In genomic region chr6:24607531-24607930, GRCm38 (mm10) we compare ENCODE assay signal across 31 mouse cellular contexts. TPM values are rescaled to one million over a fixed set of nuclear protein-coding genes. Genes with fewer than 3 reads are reported as not detected.
DNase-seq lines count a peak whose midpoint lies in the region; ATAC-seq and TF ChIP-seq lines count a peak whose summit lies in the region.
"Had no signal": no experiment of that assay in that cellular context is flagged by ENCODE, and none has a peak within 500 bp of the region (broad histone marks: within the 10 kb centered on the region; RNA-seq: fewer than 3 reads in every experiment).

No protein-coding gene starts in this region.

- TF ChIP-seq CTCF in gastrocnemius, adult 2 months (IDR thresholded peaks at IDR 0.05) = no peak

- no peaks in the 10 kb centered on the region for H3K27me3 ChIP-seq in kidney, embryonic 14.5 days (ENCODE audit: control insufficient read depth, insufficient read depth, low read length)
- H3K27me3 ChIP-seq in lung, embryonic 16.5 days (ENCODE audit: control insufficient read depth, insufficient read depth, low read depth, low read length) = no peaks in the 10 kb centered on the region
- H3K27me3 ChIP-seq: embryonic facial prominence, embryonic 15.5 days; forebrain, embryonic 12.5 days; hindbrain, embryonic 13.5 days; liver, embryonic 12.5 days; midbrain, embryonic 15.5 days; neural tube, embryonic 15.5 days; stomach, embryonic 15.5 days had no signal

- H3K4me3 ChIP-seq in gastrocnemius, adult 2 months = no peak overlapping the region
- H3K4me3 ChIP-seq in kidney, embryonic 14.5 days (ENCODE audit: low read length) = no peak overlapping the region
- no peak overlapping the region for H3K4me3 ChIP-seq in lung, embryonic 16.5 days (ENCODE audit: low read length)
- H3K4me3 ChIP-seq: embryonic facial prominence, embryonic 10.5 days; embryonic facial prominence, embryonic 15.5 days; forebrain, embryonic 12.5 days; hindbrain, embryonic 13.5 days; liver, embryonic 12.5 days; midbrain, embryonic 10.5 days; midbrain, embryonic 15.5 days; neural tube, embryonic 15.5 days; stomach, embryonic 15.5 days had no signal

- H3K27ac ChIP-seq in gastrocnemius, adult 2 months = peak overlapping the region; percentile 63
- H3K27ac ChIP-seq in kidney, embryonic 14.5 days (ENCODE audit: low read depth, low read length) = no peak overlapping the region
- H3K27ac ChIP-seq in lung, embryonic 16.5 days (ENCODE audit: low read length) = no peak overlapping the region
- H3K27ac ChIP-seq: embryonic facial prominence, embryonic 10.5 days; embryonic facial prominence, embryonic 15.5 days; forebrain, embryonic 12.5 days; hindbrain, embryonic 13.5 days; liver, embryonic 12.5 days; midbrain, embryonic 10.5 days; midbrain, embryonic 15.5 days; neural tube, embryonic 15.5 days; stomach, embryonic 15.5 days had no signal

- peak; percentile 80; the same call in 1 of the 2 replicates for ATAC-seq in kidney, embryonic 14.5 days (ENCODE audit: low FRiP score, low TSS enrichment)
- ATAC-seq in lung, embryonic 16.5 days (ENCODE audit: low read depth) = 0 out of 2 replicates have a peak, but pooled peaks have one; percentile 41
- ATAC-seq: forebrain, postnatal 0 days; inflammation-experienced regulatory T-cells, adult 6 months; liver, embryonic 12.5 days; liver, postnatal 0 days; midbrain, embryonic 15.5 days had no signal

- no peak overlapping the region for H3K9ac ChIP-seq in kidney, embryonic 14.5 days (ENCODE audit: low read depth, low read length)
- H3K9ac ChIP-seq in lung, embryonic 16.5 days (ENCODE audit: low read length) = no peak overlapping the region
- H3K9ac ChIP-seq: embryonic facial prominence, embryonic 15.5 days; forebrain, embryonic 12.5 days; forebrain, postnatal 0 days; hindbrain, embryonic 13.5 days; liver, embryonic 12.5 days; liver, postnatal 0 days; midbrain, embryonic 15.5 days; neural tube, embryonic 15.5 days; stomach, embryonic 15.5 days had no signal

- H3K4me2 ChIP-seq in kidney, embryonic 14.5 days (replicated peaks; ENCODE audit: low read depth, low read length) = no peak overlapping the region
- H3K4me2 ChIP-seq in lung, embryonic 16.5 days (ENCODE audit: low read depth, low read length) = no peak overlapping the region
- H3K4me2 ChIP-seq: embryonic facial prominence, embryonic 15.5 days; forebrain, embryonic 12.5 days; hindbrain, embryonic 13.5 days; liver, embryonic 12.5 days; midbrain, embryonic 15.5 days; neural tube, embryonic 15.5 days; stomach, embryonic 15.5 days had no signal

- H3K9me3 ChIP-seq in kidney, embryonic 14.5 days (ENCODE audit: control insufficient read depth, low read length) = no peaks in the 10 kb centered on the region
- H3K9me3 ChIP-seq in lung, embryonic 16.5 days (ENCODE audit: control insufficient read depth, low read length) = no peaks in the 10 kb centered on the region
- H3K9me3 ChIP-seq: embryonic facial prominence, embryonic 10.5 days; embryonic facial prominence, embryonic 15.5 days; forebrain, embryonic 12.5 days; hindbrain, embryonic 13.5 days; liver, embryonic 12.5 days; midbrain, embryonic 10.5 days; midbrain, embryonic 15.5 days; neural tube, embryonic 15.5 days; stomach, embryonic 15.5 days had no signal

- WGBS in kidney, embryonic 14.5 days = 65% methylated on average over 15 of the region's 15 CpGs
- 64% methylated on average over 15 of the region's 15 CpGs for WGBS in lung, embryonic 16.5 days

- H3K36me3 ChIP-seq in kidney, embryonic 14.5 days (ENCODE audit: control insufficient read depth, insufficient read depth, low read length) = no peaks in the 10 kb centered on the region
- H3K36me3 ChIP-seq in lung, embryonic 16.5 days (ENCODE audit: control insufficient read depth, insufficient read depth, low read length) = no peaks in the 10 kb centered on the region
- H3K36me3 ChIP-seq: embryonic facial prominence, embryonic 15.5 days; forebrain, embryonic 12.5 days; midbrain, embryonic 15.5 days; neural tube, embryonic 15.5 days; stomach, embryonic 15.5 days had no signal

- H3K4me1 ChIP-seq in kidney, embryonic 14.5 days (ENCODE audit: control insufficient read depth, insufficient read depth, low read length) = no peaks in the 10 kb centered on the region
- H3K4me1 ChIP-seq in lung, embryonic 16.5 days (replicated peaks; ENCODE audit: control insufficient read depth, insufficient read depth, low read length) = 0 out of 2 replicates have a peak, but pooled peaks cover 5% of the 10 kb centered on the region
- H3K4me1 ChIP-seq: embryonic facial prominence, embryonic 10.5 days; embryonic facial prominence, embryonic 15.5 days; forebrain, embryonic 12.5 days; hindbrain, embryonic 13.5 days; liver, embryonic 12.5 days; midbrain, embryonic 10.5 days; midbrain, embryonic 15.5 days; neural tube, embryonic 15.5 days; stomach, embryonic 15.5 days had no signal

- peak; percentile 43 for DNase-seq in gastrocnemius, adult 2 months
- no peak for DNase-seq in gastrocnemius, postnatal 25 days
- DNase-seq in kidney, postnatal 14 days = no peak
- no peak for DNase-seq in lung, postnatal 4 days
- DNase-seq: adrenal gland, postnatal 36 days; B cell, adult 2 months; forebrain, postnatal 0 days; gastrocnemius, postnatal 36 days; heart, postnatal 4 days; kidney, adult 11 months; kidney, postnatal 36 days; liver, postnatal 0 days; lung, postnatal 14 days; retina, postnatal 1 day; right cerebral cortex, postnatal 14 days had no signal

- intact Hi-C loops in gastrocnemius, adult 2 months (cut with DNase I) = no loop called here

RNA-seq across cellular contexts. Expression of gene Lmod2, which starts 10.0 kb away (rescaled TPM):
- 100 to 1,000 TPM; 105 to 286 TPM for total RNA-seq in gastrocnemius, adult 2 months (2021)
- 100 to 1,000 TPM; 183 to 199 TPM for total RNA-seq in gastrocnemius, postnatal 25 days (2021)
- polyA plus RNA-seq in kidney, embryonic 14.5 days (2014; fragmentation: Nextera tagmentation; extraction: Ambion mirVana) = not detected in 2 replicates
- 1.3 and 1.7 TPM in 2 replicates for polyA plus RNA-seq in lung, embryonic 16.5 days (2015; fragmentation: Nextera tagmentation; extraction: Ambion mirVana)
- total RNA-seq: forebrain, postnatal 0 days; layer of hippocampus, adult 8-10 months; layer of hippocampus, postnatal 25 days; left cerebral cortex, postnatal 36 days; megakaryocyte progenitor cell, adult 5-6 weeks had no signal
- polyA plus RNA-seq: embryonic facial prominence, embryonic 10.5 days; forebrain, embryonic 12.5 days; forebrain, postnatal 0 days; hindbrain, embryonic 13.5 days; inflammation-experienced regulatory T-cells, adult 6 months; liver, embryonic 12.5 days; midbrain, embryonic 15.5 days had no signal

RNA-seq across cellular contexts. Expression of gene Wasl, which starts 57.3 kb away (rescaled TPM):
- 10 to 100 TPM; 15.3 to 18.1 TPM for total RNA-seq in gastrocnemius, adult 2 months (2021)
- 10 to 100 TPM; 14.0 to 17.1 TPM for total RNA-seq in gastrocnemius, postnatal 25 days (2021)
- polyA plus RNA-seq in kidney, embryonic 14.5 days (2014; fragmentation: Nextera tagmentation; extraction: Ambion mirVana) = 73.9 and 78.2 TPM in 2 replicates
- 53.6 and 67.9 TPM in 2 replicates for polyA plus RNA-seq in lung, embryonic 16.5 days (2015; fragmentation: Nextera tagmentation; extraction: Ambion mirVana)
